Mouse (Mus musculus) c-Kit-positive CD71-positive TER-119-positive erythroid progenitor cells, embryonic 14.5 days (primary cell): ENCODE measurements around the gene Nod1.
"Not testable (repeated sequence)": the region's sequence is repeated elsewhere in the genome, so short reads cannot be mapped to it uniquely, and the experiment has no call there.

Experiments
- DNase-seq: peaks from one replicate; pipeline ENCODE4 v3.0.0-alpha.2; 2013; ENCODE audit warnings: low spot score

Gene Nod1

GRCm38 (mm10) chr6:54979426-54979825, 7.0 kb upstream of the Nod1 start:
- no peak for DNase-seq

GRCm38 (mm10) chr6:54975616-54976015, 3.2 kb upstream of the Nod1 start:
- DNase-seq, result no peak

- DNase-seq, result no peak
Observed at GRCm38 (mm10) chr6:54974501-54974900, 2.1 kb upstream of the Nod1 start.

DNA sequence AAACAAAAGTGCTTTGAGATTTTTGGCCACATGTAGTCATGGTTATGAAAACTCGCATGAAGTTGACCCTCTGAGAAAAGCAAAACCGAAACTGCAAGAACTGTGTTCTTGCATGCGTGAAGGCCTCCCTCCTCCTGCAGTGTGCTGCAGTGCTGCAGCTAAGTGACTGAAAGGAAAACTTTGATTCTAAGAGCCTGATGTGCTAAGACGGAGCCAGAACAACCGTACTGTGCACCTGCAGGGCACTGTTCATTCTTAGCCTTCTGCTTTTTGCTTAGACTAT, 458 bp upstream of the Nod1 start:
- no peak for DNase-seq

- no peak for DNase-seq
Observed at GRCm38 (mm10) chr6:54971731-54972110, 691 bp downstream of the Nod1 start.

- DNase-seq, result no peak
Observed at GRCm38 (mm10) chr6:54970506-54970905, 1.9 kb downstream of the Nod1 start.

GRCm38 (mm10) chr6:54969801-54970200, 2.6 kb downstream of the Nod1 start:
- no peak for DNase-seq

DNA sequence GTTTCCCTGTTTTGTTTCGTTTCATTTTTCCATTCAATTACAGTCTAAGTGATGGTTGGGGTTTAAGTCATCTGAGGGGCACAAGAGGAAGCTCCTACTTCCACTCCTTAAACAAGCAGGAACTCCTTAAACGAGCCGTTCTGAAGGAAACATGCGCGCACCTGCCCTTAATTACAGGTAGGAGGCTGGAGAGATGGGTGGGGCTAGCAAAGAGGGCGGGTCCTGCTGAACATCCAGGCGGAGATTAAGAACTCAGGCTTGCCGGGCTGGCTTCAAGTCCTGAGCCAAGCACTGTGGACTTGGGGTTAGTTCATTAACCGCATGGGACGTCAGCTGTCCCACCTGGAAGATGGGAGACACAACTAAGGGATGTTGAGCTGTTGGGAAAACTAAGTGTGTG, 4.8 kb downstream of the Nod1 start:
- no peak for DNase-seq

DNA sequence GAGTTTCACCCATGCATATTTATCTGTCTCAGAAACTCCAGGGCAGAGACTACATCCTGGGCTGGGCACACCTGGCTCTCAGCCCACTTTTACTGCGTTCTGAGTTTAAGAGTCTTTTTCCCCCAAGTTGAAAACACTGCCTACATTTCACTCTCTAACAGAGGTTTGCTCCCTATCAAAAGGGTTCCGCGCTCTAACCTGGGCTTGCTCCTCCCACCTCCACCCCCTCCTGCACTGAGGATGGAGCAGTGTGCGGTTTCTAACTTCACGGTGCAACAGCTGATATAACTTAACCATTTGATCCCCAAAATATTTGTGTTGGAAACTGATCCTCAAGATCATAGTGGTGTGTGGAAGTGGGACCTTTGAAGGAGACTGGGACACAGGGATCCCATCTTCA, 7.2 kb downstream of the Nod1 start:
- no peak for DNase-seq

- DNase-seq, result no peak
Observed at GRCm38 (mm10) chr6:54964755-54965154, 7.7 kb downstream of the Nod1 start.

DNA sequence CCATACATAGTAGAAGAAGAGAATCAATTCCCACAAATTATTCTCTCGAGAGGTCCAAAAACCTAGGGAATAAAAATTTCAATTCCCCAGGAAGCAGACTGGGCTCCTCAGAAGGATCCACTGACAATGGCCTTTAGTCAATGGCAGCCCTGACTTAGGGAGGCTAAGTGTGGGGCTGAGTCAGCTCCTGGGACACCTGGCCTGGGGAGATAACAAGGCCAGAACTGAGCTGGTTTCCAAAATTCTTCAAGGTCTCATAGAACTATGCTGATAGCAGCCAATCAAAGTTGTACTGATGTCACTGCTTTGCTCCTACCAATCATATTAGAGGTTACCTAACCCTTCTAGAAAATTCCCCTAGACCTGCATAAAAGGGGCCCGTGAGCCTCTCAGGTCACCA, 8.8 kb downstream of the Nod1 start:
- no peak for DNase-seq

DNA sequence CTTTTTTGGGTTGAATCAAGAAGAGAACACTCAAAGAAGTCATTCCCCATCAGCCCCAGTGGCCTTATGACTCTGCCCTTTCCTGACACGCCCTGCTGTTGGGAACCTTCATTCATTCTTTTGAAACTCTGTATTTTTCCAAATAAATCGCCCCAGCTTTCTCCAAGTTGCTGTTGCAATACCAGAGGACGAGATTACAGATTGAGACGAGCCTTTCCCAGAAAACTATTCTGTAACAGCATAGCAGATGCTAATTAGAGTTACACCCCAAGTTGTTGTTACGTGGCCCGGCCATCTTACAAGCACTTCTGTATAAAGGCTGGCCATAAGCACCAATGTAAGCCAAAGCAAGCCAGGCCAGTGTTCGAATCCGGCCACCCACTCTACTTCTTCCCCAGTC, 14.8 kb downstream of the Nod1 start:
- no peak for DNase-seq

DNA sequence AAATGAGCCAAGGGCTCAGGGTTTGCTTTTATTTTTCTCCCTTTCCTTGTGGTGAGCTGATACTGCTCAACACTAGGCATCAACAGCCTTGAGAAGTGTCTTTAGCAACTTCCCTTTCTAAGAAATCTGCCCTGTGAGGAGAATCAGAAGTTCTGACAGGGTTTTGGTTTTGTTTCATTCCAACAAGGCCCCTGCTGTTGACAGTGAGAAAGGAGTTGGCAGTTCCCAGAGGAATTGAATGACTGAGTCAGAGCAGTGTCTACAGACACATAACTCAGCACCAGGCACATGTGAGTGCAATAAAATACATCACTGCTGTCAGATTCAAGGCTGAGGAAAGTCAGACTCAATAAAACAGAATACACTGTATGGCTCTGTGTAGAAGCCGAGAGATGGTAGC, 16.0 kb downstream of the Nod1 start:
- no peak for DNase-seq

DNA sequence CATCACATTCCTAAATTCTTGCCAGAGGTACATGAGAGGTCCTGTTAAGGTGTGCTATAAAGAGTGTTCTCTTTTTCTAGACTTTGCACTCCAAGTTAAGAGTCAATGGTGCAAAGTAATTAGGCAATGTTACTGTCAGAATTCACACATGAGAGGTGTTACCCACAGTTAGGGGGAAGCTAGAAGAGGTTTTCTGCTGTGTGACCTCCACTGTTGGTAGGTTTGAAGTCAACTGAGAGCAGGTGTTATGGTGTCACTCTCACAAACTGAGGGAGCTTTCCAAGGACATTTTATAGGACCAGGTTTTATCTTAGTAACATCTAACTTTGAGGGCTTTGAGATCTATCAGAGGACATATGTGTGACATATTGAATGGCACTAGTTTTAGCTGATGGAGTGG, 16.5 kb downstream of the Nod1 start:
- no peak for DNase-seq

DNA sequence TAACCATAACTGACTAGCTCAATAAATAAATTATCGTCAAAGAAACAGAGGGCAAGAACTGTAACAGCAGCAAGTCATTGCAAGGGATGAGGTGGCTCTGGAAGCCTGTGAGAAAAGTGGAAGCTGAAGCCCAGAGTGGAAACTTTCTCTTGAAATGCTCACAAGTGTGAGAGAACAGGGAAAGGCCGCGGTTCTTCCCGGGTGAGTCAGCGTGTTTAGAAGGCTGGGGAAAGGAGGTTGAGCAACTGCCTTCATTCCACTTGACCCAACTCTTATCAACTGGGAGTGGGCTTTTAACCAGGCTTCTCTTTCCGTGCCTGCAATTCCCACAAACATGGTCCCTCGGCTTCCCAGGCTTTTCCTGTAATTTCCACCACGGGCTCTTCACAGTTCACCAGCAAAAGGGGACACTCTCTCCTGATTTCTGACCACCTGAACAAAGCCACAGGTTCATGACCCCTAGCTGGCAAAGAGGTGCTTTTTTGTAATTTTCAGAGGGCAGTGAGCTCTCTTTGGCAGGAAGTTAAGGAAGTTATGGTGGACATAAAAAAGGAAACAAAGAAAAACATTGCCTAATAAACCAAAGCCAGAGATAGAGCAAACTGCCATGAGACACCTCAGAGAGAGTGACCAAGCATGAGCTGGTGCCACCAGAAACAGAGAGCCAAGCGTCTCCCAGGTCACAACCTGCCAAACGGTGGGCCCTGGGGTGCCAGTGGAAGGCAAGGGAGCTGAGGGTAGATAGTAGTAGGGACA, 17.6 kb downstream of the Nod1 start:
- DNase-seq, result no peak

GRCm38 (mm10) chr6:54953399-54953798, 19.0 kb downstream of the Nod1 start:
- not testable (repeated sequence) for DNase-seq

- DNase-seq, result no peak
Observed at GRCm38 (mm10) chr6:54952542-54952941, 19.9 kb downstream of the Nod1 start.

- no peak for DNase-seq
Observed at GRCm38 (mm10) chr6:54948682-54949081, 23.7 kb downstream of the Nod1 start.

DNA sequence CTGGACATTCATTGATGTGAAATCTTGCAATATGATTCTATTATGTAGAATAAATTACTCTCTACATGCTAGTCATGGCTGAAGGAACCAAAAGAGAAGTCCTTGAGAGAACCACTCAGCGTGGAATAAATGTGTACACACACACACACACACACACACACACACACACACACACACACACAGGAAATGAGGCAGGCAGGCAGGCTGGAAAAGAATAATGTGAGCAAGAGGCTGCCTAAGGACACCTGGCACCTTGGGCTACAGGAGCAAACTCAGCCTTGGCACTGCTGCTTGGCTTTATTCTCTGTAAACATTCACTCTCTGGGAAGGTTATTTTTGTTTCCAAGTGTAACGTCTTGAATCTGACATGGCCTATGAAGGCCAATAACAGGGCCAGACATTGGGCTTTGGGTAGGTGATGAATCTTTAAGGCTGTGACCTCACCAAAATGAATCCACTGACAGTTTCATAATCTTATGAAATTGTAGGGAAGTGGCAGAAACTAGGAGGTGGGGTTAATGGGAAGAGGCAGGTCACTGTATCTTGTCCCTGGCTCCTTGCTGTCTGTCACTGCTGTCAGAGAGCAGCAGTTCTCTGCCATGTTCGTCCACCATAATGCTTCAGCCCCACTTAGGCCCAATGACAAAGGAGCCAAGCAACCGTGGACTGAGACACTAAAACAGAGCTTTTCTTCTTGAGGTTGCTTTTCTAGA, 26.0 kb downstream of the Nod1 start:
- DNase-seq, result no peak

GRCm38 (mm10) chr6:54944551-54944950, 27.9 kb downstream of the Nod1 start:
- DNase-seq, result no peak

- DNase-seq, result no peak
Observed at GRCm38 (mm10) chr6:54943753-54944152, 28.7 kb downstream of the Nod1 start.

- DNase-seq, result no peak
Observed at GRCm38 (mm10) chr6:54943292-54943691, 29.1 kb downstream of the Nod1 start.

- DNase-seq, result no peak
Observed at GRCm38 (mm10) chr6:54941149-54941548, 31.3 kb downstream of the Nod1 start.

DNA sequence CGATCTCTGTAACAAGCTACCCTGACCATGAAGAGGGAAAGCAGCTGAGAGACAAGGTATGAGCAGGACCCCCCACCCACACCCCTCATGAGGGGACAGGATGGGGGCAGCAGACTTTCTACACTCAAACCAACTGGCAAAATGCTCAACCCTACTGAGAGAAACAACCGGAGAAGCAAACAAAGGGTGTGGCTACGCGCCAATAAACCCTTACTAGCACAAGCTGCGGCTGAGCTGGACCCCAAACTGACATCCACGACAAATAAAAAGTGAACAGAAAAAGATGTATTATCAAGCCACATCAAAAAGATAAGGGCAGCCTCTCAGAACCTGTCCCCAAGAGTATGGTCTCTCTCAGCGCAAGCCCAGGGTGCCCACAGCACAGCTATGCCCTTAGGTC, 32.3 kb downstream of the Nod1 start:
- DNase-seq, result no peak
